Mouse (Mus musculus): ENCODE measurements around the gene Sdhb.

Sdhb gene

GRCm38 (mm10) chr4:140977886-140978692 lies 17.1 kb downstream of the Sdhb start:
- peak; percentile 94 for DNase-seq (ENCODE audit: low read depth)

GRCm38 (mm10) chr4:140981605-140982004 lies 20.6 kb downstream of the Sdhb start:
- peak; percentile 43 for DNase-seq (ENCODE audit: low read depth)

GRCm38 (mm10) chr4:140982808-140983207 lies 21.8 kb downstream of the Sdhb start:
- no peak for DNase-seq (ENCODE audit: low read depth)

GRCm38 (mm10) chr4:140983442-140983841 lies 22.4 kb downstream of the Sdhb start:
- peak; percentile 98 for DNase-seq (ENCODE audit: low read depth)

- no peak for DNase-seq (ENCODE audit: low read depth)
Observed at GRCm38 (mm10) chr4:140984544-140984943, 23.5 kb downstream of the Sdhb start.

- DNase-seq (ENCODE audit: low read depth): no peak
Observed at GRCm38 (mm10) chr4:140986024-140986710, 25.2 kb downstream of the Sdhb start.

GRCm38 (mm10) chr4:140986711-140987395 lies 25.9 kb downstream of the Sdhb start, which contains the start of gene Atp13a2:
Atp13a2 (plus strand) TSS chr4:140986873.
- DNase-seq (ENCODE audit: low read depth): peak; percentile 78

- peak; percentile 87 for DNase-seq (ENCODE audit: low read depth)
Observed at GRCm38 (mm10) chr4:140987476-140987875, 26.5 kb downstream of the Sdhb start.

GRCm38 (mm10) chr4:140988706-140989290 lies 27.8 kb downstream of the Sdhb start:
- DNase-seq (ENCODE audit: low read depth): peak; percentile 60

- DNase-seq (ENCODE audit: low read depth): no peak
Observed at GRCm38 (mm10) chr4:140989447-140989846, 28.4 kb downstream of the Sdhb start.

- no peak for DNase-seq (ENCODE audit: low read depth)
Observed at GRCm38 (mm10) chr4:140992215-140992614, 31.2 kb downstream of the Sdhb start.

- DNase-seq (ENCODE audit: low read depth): no peak
Observed at GRCm38 (mm10) chr4:140993846-140994245, 32.8 kb downstream of the Sdhb start.

GRCm38 (mm10) chr4:140995811-140996210 lies 34.8 kb downstream of the Sdhb start:
- peak; percentile 75 for DNase-seq (ENCODE audit: low read depth)

- DNase-seq (ENCODE audit: low read depth): no peak
Observed at GRCm38 (mm10) chr4:140996812-140997211, 35.8 kb downstream of the Sdhb start.

GRCm38 (mm10) chr4:141005983-141006382 lies 45.0 kb downstream of the Sdhb start:
- no peak for DNase-seq (ENCODE audit: low read depth)

GRCm38 (mm10) chr4:141008028-141008427 lies 47.0 kb downstream of the Sdhb start:
- DNase-seq (ENCODE audit: low read depth): no peak

GRCm38 (mm10) chr4:141010118-141010517 lies 49.1 kb downstream of the Sdhb start, which contains the start of gene Mfap2:
Mfap2 (plus strand) TSS chr4:141010418.
- no peak for DNase-seq (ENCODE audit: low read depth)

GRCm38 (mm10) chr4:141010526-141010925 lies 49.5 kb downstream of the Sdhb start:
- no peak for DNase-seq (ENCODE audit: low read depth)

GRCm38 (mm10) chr4:141010941-141011429 lies 50.0 kb downstream of the Sdhb start:
- DNase-seq (ENCODE audit: low read depth): no peak

GRCm38 (mm10) chr4:141011556-141012328 lies 50.7 kb downstream of the Sdhb start:
- no peak for DNase-seq (ENCODE audit: low read depth)

GRCm38 (mm10) chr4:141012558-141012957 lies 51.6 kb downstream of the Sdhb start:
- no peak for DNase-seq (ENCODE audit: low read depth)

Measured in 416B (cell line).